In genomic region chr4:72800014-72800786, GRCm38 (mm10) we compare ENCODE assay signal across 15 mouse cellular contexts. TPM values are rescaled to one million over a fixed set of nuclear protein-coding genes. Genes with fewer than 3 reads are reported as not detected.
DNase-seq lines count a peak whose midpoint lies in the region; ATAC-seq lines count a peak whose summit lies in the region.
"Had no signal": no experiment of that assay in that cellular context is flagged by ENCODE, and none has a peak within 500 bp of the region (broad histone marks: within the 10 kb centered on the region; RNA-seq: fewer than 3 reads in every experiment).

No protein-coding gene starts in this region.

- no peak for DNase-seq in midbrain, embryonic 10.5 days (ENCODE audit: low spot score)
- peak; percentile 72 for DNase-seq in forebrain, embryonic 14.5 days (ENCODE audit: low spot score)
- DNase-seq in heart, embryonic 10.5 days (ENCODE audit: low spot score): no peak
- DNase-seq in heart, postnatal 4 days: no peak
- DNase-seq in lung, postnatal 25 days (ENCODE audit: low spot score): no peak
- DNase-seq: cerebellum, adult 11-12 months; lung, postnatal 4 days; right cerebral cortex, adult 18-20 months had no signal

- no peak overlapping the region for H3K9ac ChIP-seq in midbrain, embryonic 12.5 days (replicated peaks)
- H3K9ac ChIP-seq in forebrain, embryonic 14.5 days (ENCODE audit: low read length): no peak overlapping the region
- H3K9ac ChIP-seq in hindbrain, embryonic 13.5 days: no peak overlapping the region
- no peak overlapping the region for H3K9ac ChIP-seq in midbrain, embryonic 16.5 days (ENCODE audit: low read depth, low read length)
- H3K9ac ChIP-seq: kidney, embryonic 15.5 days had no signal

- 0 out of 2 replicates have a peak, but pooled peaks have one; percentile 27 for ATAC-seq in midbrain, embryonic 12.5 days (ENCODE audit: low FRiP score, low read depth)
- ATAC-seq in forebrain, embryonic 14.5 days: peak; percentile 74
- ATAC-seq in hindbrain, embryonic 13.5 days (ENCODE audit: low FRiP score): peak; percentile 84
- peak; percentile 92 for ATAC-seq in midbrain, embryonic 16.5 days
- ATAC-seq: Patski had no signal

- H3K27me3 ChIP-seq in midbrain, embryonic 12.5 days: no peaks in the 10 kb centered on the region
- H3K27me3 ChIP-seq in midbrain, embryonic 10.5 days (ENCODE audit: low read depth, poor library complexity, severe bottlenecking): no peaks in the 10 kb centered on the region
- H3K27me3 ChIP-seq in forebrain, embryonic 14.5 days (replicated peaks; ENCODE audit: control insufficient read depth, insufficient read depth, low read length): no peaks in the 10 kb centered on the region
- no peaks in the 10 kb centered on the region for H3K27me3 ChIP-seq in hindbrain, embryonic 13.5 days
- no peaks in the 10 kb centered on the region for H3K27me3 ChIP-seq in midbrain, embryonic 16.5 days (ENCODE audit: control insufficient read depth, insufficient read depth, low read depth, low read length)
- no peaks in the 10 kb centered on the region for H3K27me3 ChIP-seq in heart, embryonic 10.5 days (ENCODE audit: insufficient read depth, poor library complexity, severe bottlenecking)
- H3K27me3 ChIP-seq: kidney, embryonic 15.5 days; Patski had no signal

- no peaks in the 10 kb centered on the region for H3K36me3 ChIP-seq in midbrain, embryonic 12.5 days
- no peaks in the 10 kb centered on the region for H3K36me3 ChIP-seq in midbrain, embryonic 10.5 days
- H3K36me3 ChIP-seq in forebrain, embryonic 14.5 days (ENCODE audit: control insufficient read depth, insufficient read depth, low read length): no peaks in the 10 kb centered on the region
- no peaks in the 10 kb centered on the region for H3K36me3 ChIP-seq in hindbrain, embryonic 13.5 days
- no peaks in the 10 kb centered on the region for H3K36me3 ChIP-seq in midbrain, embryonic 16.5 days (ENCODE audit: control insufficient read depth, insufficient read depth, low read length)
- no peaks in the 10 kb centered on the region for H3K36me3 ChIP-seq in heart, embryonic 10.5 days
- H3K36me3 ChIP-seq: kidney, embryonic 15.5 days had no signal

- no peak overlapping the region for H3K4me2 ChIP-seq in midbrain, embryonic 12.5 days (replicated peaks)
- no peak overlapping the region for H3K4me2 ChIP-seq in forebrain, embryonic 14.5 days (ENCODE audit: low read length)
- no peak overlapping the region for H3K4me2 ChIP-seq in hindbrain, embryonic 13.5 days
- H3K4me2 ChIP-seq in midbrain, embryonic 16.5 days (ENCODE audit: low read length): no peak overlapping the region
- H3K4me2 ChIP-seq: kidney, embryonic 15.5 days had no signal

- no peaks in the 10 kb centered on the region for H3K4me1 ChIP-seq in midbrain, embryonic 12.5 days
- H3K4me1 ChIP-seq in midbrain, embryonic 10.5 days: no peaks in the 10 kb centered on the region
- no peaks in the 10 kb centered on the region for H3K4me1 ChIP-seq in forebrain, embryonic 14.5 days (ENCODE audit: control insufficient read depth, insufficient read depth, low read length)
- peaks cover 4% of the 10 kb centered on the region; the same call in 1 of the 2 replicates for H3K4me1 ChIP-seq in hindbrain, embryonic 13.5 days (replicated peaks)
- H3K4me1 ChIP-seq in midbrain, embryonic 16.5 days (ENCODE audit: control insufficient read depth, insufficient read depth, low read length): 0 out of 2 replicates have a peak, but pooled peaks cover 2% of the 10 kb centered on the region
- no peaks in the 10 kb centered on the region for H3K4me1 ChIP-seq in heart, embryonic 10.5 days
- H3K4me1 ChIP-seq: kidney, embryonic 15.5 days had no signal

- H3K27ac ChIP-seq in midbrain, embryonic 12.5 days (replicated peaks): no peak overlapping the region
- H3K27ac ChIP-seq in midbrain, embryonic 10.5 days (replicated peaks): no peak overlapping the region
- no peak overlapping the region for H3K27ac ChIP-seq in forebrain, embryonic 14.5 days (ENCODE audit: low read depth, low read length)
- H3K27ac ChIP-seq in hindbrain, embryonic 13.5 days: no peak overlapping the region
- H3K27ac ChIP-seq in midbrain, embryonic 16.5 days (ENCODE audit: low read length): no peak overlapping the region
- no peak overlapping the region for H3K27ac ChIP-seq in heart, embryonic 10.5 days
- H3K27ac ChIP-seq: kidney, embryonic 15.5 days; layer of hippocampus, adult 2 months had no signal

- H3K4me3 ChIP-seq in midbrain, embryonic 12.5 days: no peak overlapping the region
- H3K4me3 ChIP-seq in midbrain, embryonic 10.5 days: no peak overlapping the region
- H3K4me3 ChIP-seq in forebrain, embryonic 14.5 days (ENCODE audit: low read depth, low read length): no peak overlapping the region
- H3K4me3 ChIP-seq in hindbrain, embryonic 13.5 days: no peak overlapping the region
- H3K4me3 ChIP-seq in midbrain, embryonic 16.5 days (ENCODE audit: low read depth, low read length): no peak overlapping the region
- H3K4me3 ChIP-seq in heart, embryonic 10.5 days: no peak overlapping the region
- H3K4me3 ChIP-seq: kidney, embryonic 15.5 days; layer of hippocampus, adult 2 months had no signal

- no peaks in the 10 kb centered on the region for H3K9me3 ChIP-seq in midbrain, embryonic 12.5 days
- H3K9me3 ChIP-seq in midbrain, embryonic 10.5 days (replicated peaks): no peaks in the 10 kb centered on the region
- H3K9me3 ChIP-seq in forebrain, embryonic 14.5 days (replicated peaks; ENCODE audit: control insufficient read depth, low read length): no peaks in the 10 kb centered on the region
- no peaks in the 10 kb centered on the region for H3K9me3 ChIP-seq in hindbrain, embryonic 13.5 days
- H3K9me3 ChIP-seq in midbrain, embryonic 16.5 days (replicated peaks; ENCODE audit: control insufficient read depth, low read length, poor library complexity, severe bottlenecking): no peaks in the 10 kb centered on the region
- no peaks in the 10 kb centered on the region for H3K9me3 ChIP-seq in heart, embryonic 10.5 days
- H3K9me3 ChIP-seq: kidney, embryonic 15.5 days had no signal

- 74% methylated on average over 2 of the region's 2 CpGs for WGBS in midbrain, embryonic 12.5 days
- 84% methylated on average over 2 of the region's 2 CpGs for WGBS in midbrain, embryonic 10.5 days
- WGBS in forebrain, embryonic 14.5 days: 65% methylated on average over 2 of the region's 2 CpGs
- 62% methylated on average over 2 of the region's 2 CpGs for WGBS in hindbrain, embryonic 13.5 days
- 52% methylated on average over 2 of the region's 2 CpGs for WGBS in midbrain, embryonic 16.5 days
- WGBS in heart, embryonic 10.5 days: 68% methylated on average over 2 of the region's 2 CpGs

RNA-seq across cellular contexts. Expression of gene Aldoart1, which starts 52.2 kb away (rescaled TPM):
- polyA plus RNA-seq in midbrain, embryonic 12.5 days (2016; fragmentation: Nextera tagmentation; extraction: Ambion mirVana): not detected in 2 replicates
- polyA plus RNA-seq in midbrain, embryonic 10.5 days (2016; fragmentation: Nextera tagmentation; extraction: Ambion mirVana): 0.12 TPM in 1 of 2 replicates, not detected in the other
- 0.08 TPM in 1 of 2 replicates, not detected in the other for polyA plus RNA-seq in forebrain, embryonic 14.5 days (2014; fragmentation: Nextera tagmentation; extraction: Ambion mirVana)
- not detected in 2 replicates for polyA plus RNA-seq in hindbrain, embryonic 13.5 days (2015; fragmentation: Nextera tagmentation; extraction: Ambion mirVana)
- 0.20 TPM in 1 of 2 replicates, not detected in the other for polyA plus RNA-seq in midbrain, embryonic 16.5 days (2015; fragmentation: Nextera tagmentation; extraction: Ambion mirVana)
- 0.10 and 0.21 TPM in 2 replicates for polyA plus RNA-seq in heart, embryonic 10.5 days (2016; fragmentation: Nextera tagmentation; extraction: Ambion mirVana)
- total RNA-seq in heart, postnatal 4 days (2021): not detected
- total RNA-seq: layer of hippocampus, adult 2 months had no signal
- polyA plus RNA-seq: liver, embryonic 16.5 days had no signal

Comparison
In these comparisons a context has a peak if more than half of its experiments do, and no peak if none do; other contexts are left out.
1. ATAC-seq: peak in every context shown above with its lines; median percentile 92 in midbrain, embryonic 16.5 days; 84 in hindbrain, embryonic 13.5 days; 74 in forebrain, embryonic 14.5 days; 27 in midbrain, embryonic 12.5 days.